Mouse (Mus musculus) lung, postnatal 25 days (tissue): ENCODE data around the gene Ear14.
"Not testable (repeated sequence)": the region's sequence is repeated elsewhere in the genome, so short reads cannot be mapped to it uniquely, and the experiment has no call there.

ENCODE experiments used
- DNase-seq: peaks from one replicate; pipeline ENCODE4 v3.0.0; 2022; ENCODE audit warnings: low spot score

Gene Ear14

GRCm38 (mm10) chr14:51203115-51203514 lies at the start of gene Ear14:
Gene Ear14 (plus strand): TSS chr14:51203391.
- DNase-seq, result no peak

- DNase-seq, result no peak
These were observed 47.0 kb upstream of the Ear14 start for GRCm38 (mm10) chr14:51156056-51156735.

GRCm38 (mm10) chr14:51156736-51157068 lies 46.5 kb upstream of the Ear14 start:
- DNase-seq, result no peak

GRCm38 (mm10) chr14:51157072-51157471 lies 46.1 kb upstream of the Ear14 start:
- no peak for DNase-seq

- DNase-seq, result not testable (repeated sequence)
These were observed 41.2 kb upstream of the Ear14 start, which contains the start of gene Rnase2b for GRCm38 (mm10) chr14:51161976-51162375. Gene Rnase2b (plus strand): TSS chr14:51162260.

GRCm38 (mm10) chr14:51163323-51163722 lies 39.9 kb upstream of the Ear14 start:
- not testable (repeated sequence) for DNase-seq

GRCm38 (mm10) chr14:51165435-51165834 lies 37.8 kb upstream of the Ear14 start:
- DNase-seq, result no peak

- DNase-seq, result no peak
These were observed 37.1 kb upstream of the Ear14 start for GRCm38 (mm10) chr14:51166068-51166467.

- DNase-seq, result not testable (repeated sequence)
These were observed 30.9 kb upstream of the Ear14 start for GRCm38 (mm10) chr14:51172095-51172865.

- DNase-seq, result not testable (repeated sequence)
These were observed 30.2 kb upstream of the Ear14 start for GRCm38 (mm10) chr14:51172947-51173346.

- no peak for DNase-seq
These were observed 29.3 kb upstream of the Ear14 start for GRCm38 (mm10) chr14:51173843-51174242.

GRCm38 (mm10) chr14:51181051-51181450 lies 22.1 kb upstream of the Ear14 start:
- not testable (repeated sequence) for DNase-seq

- peak; percentile 60 for DNase-seq
These were observed 7.5 kb upstream of the Ear14 start for GRCm38 (mm10) chr14:51195681-51196080.

GRCm38 (mm10) chr14:51199098-51200023 lies 3.8 kb upstream of the Ear14 start, which contains the start of gene Ang2:
Gene Ang2 (minus strand): TSS chr14:51199148.
- DNase-seq, result no peak

- DNase-seq, result no peak
These were observed 3.1 kb upstream of the Ear14 start for GRCm38 (mm10) chr14:51200054-51200453.

- DNase-seq, result no peak
These were observed 2.7 kb upstream of the Ear14 start for GRCm38 (mm10) chr14:51200466-51200865.

GRCm38 (mm10) chr14:51220075-51220474 lies 16.9 kb downstream of the Ear14 start:
- DNase-seq, result not testable (repeated sequence)

GRCm38 (mm10) chr14:51229657-51230056 lies 26.5 kb downstream of the Ear14 start:
- DNase-seq, result not testable (repeated sequence)

- DNase-seq, result not testable (repeated sequence)
These were observed 34.3 kb downstream of the Ear14 start for GRCm38 (mm10) chr14:51237488-51237887.

- peak; percentile 49 for DNase-seq
These were observed 37.7 kb downstream of the Ear14 start for GRCm38 (mm10) chr14:51240899-51241298.

- DNase-seq, result no peak
These were observed 44.5 kb downstream of the Ear14 start for GRCm38 (mm10) chr14:51247736-51248135.

- no peak for DNase-seq
These were observed 47.2 kb downstream of the Ear14 start for GRCm38 (mm10) chr14:51250348-51250747.
